Mouse (Mus musculus) urinary bladder, postnatal 36 days (tissue): ENCODE measurements around the gene Gon7.

Experiments used
- DNase-seq, 2 experiments: peaks; one replicate each; pipeline ENCODE4 v3.0.0; 2022; ENCODE audit warnings: low spot score in 2 of 2, mixed read lengths in 1 of 2

Gon7 gene

GRCm38 (mm10) chr12:102757689-102758402, at the start of gene Gon7, which contains the start of the genes Gm28051 and Ubr7:
Gene Gon7 (minus strand): TSS chr12:102757803.
Gene Gm28051 (minus strand): TSS chr12:102757765.
Gene Ubr7 (plus strand): TSS chr12:102757967.
- DNase-seq, result peak; percentile 94 to 96

GRCm38 (mm10) chr12:102799528-102799927, 41.9 kb upstream of the Gon7 start:
- no peak for DNase-seq

- no peak for DNase-seq
Observed at GRCm38 (mm10) chr12:102787927-102788326, 30.3 kb upstream of the Gon7 start.

GRCm38 (mm10) chr12:102785593-102785985, 28.0 kb upstream of the Gon7 start:
- DNase-seq, result no peak

GRCm38 (mm10) chr12:102784899-102785592, 27.4 kb upstream of the Gon7 start:
- DNase-seq, result no peak

GRCm38 (mm10) chr12:102782841-102783240, 25.2 kb upstream of the Gon7 start:
- DNase-seq, result no peak

GRCm38 (mm10) chr12:102779452-102779851, 21.8 kb upstream of the Gon7 start:
- DNase-seq, result no peak

- DNase-seq, result no peak
Observed at GRCm38 (mm10) chr12:102778151-102778550, 20.5 kb upstream of the Gon7 start.

- no peak for DNase-seq
Observed at GRCm38 (mm10) chr12:102776035-102776434, 18.4 kb upstream of the Gon7 start.

- DNase-seq, result no peak
Observed at GRCm38 (mm10) chr12:102772676-102773075, 15.1 kb upstream of the Gon7 start.

GRCm38 (mm10) chr12:102771601-102772000, 14.0 kb upstream of the Gon7 start:
- no peak for DNase-seq

- DNase-seq, result no peak
Observed at GRCm38 (mm10) chr12:102769000-102769399, 11.4 kb upstream of the Gon7 start.

- no peak for DNase-seq
Observed at GRCm38 (mm10) chr12:102763696-102764095, 6.1 kb upstream of the Gon7 start.

- DNase-seq, result no peak
Observed at GRCm38 (mm10) chr12:102761668-102762067, 4.1 kb upstream of the Gon7 start.

- no peak for DNase-seq
Observed at GRCm38 (mm10) chr12:102758936-102759335, 1.3 kb upstream of the Gon7 start.

- no peak for DNase-seq
Observed at GRCm38 (mm10) chr12:102758403-102758756, 777 bp upstream of the Gon7 start, which contains the start of gene Gm20604. Gene Gm20604 (minus strand): TSS chr12:102758672.

- no peak for DNase-seq
Observed at GRCm38 (mm10) chr12:102757055-102757688, 431 bp downstream of the Gon7 start.

GRCm38 (mm10) chr12:102756304-102756703, 1.3 kb downstream of the Gon7 start:
- no peak for DNase-seq

GRCm38 (mm10) chr12:102748256-102748655, 9.3 kb downstream of the Gon7 start:
- DNase-seq, result no peak

- no peak for DNase-seq
Observed at GRCm38 (mm10) chr12:102744839-102745238, 12.8 kb downstream of the Gon7 start.

- DNase-seq, result peak; percentile 81 to 91
Observed at GRCm38 (mm10) chr12:102743589-102744574, 13.7 kb downstream of the Gon7 start, which contains the start of the genes Moap1 and Tmem251. Gene Moap1 (minus strand): TSS chr12:102743661. Gene Tmem251 (plus strand): TSS chr12:102743762.
